Mouse (Mus musculus) heart, adult 9 months (tissue): ENCODE results near the gene Ddit4l.
"Not testable (repeated sequence)": the region's sequence is repeated elsewhere in the genome, so short reads cannot be mapped to it uniquely, and the experiment has no call there.

ENCODE experiments used
- DNase-seq, 2 experiments: peaks; one replicate each; pipeline ENCODE4 v3.0.0; 2022; ENCODE audit warnings: low spot score in 2 of 2

Gene Ddit4l

GRCm38 (mm10) chr3:137621312-137621711 is at the start of gene Ddit4l:
Ddit4l (plus strand) TSS chr3:137621612.
- DNase-seq: not testable (repeated sequence)

- DNase-seq: no peak
Measured at GRCm38 (mm10) chr3:137576146-137576545, 45.3 kb upstream of the Ddit4l start.

GRCm38 (mm10) chr3:137586376-137586969 is 34.9 kb upstream of the Ddit4l start:
- DNase-seq: no peak

- DNase-seq: no peak
Measured at GRCm38 (mm10) chr3:137589811-137590210, 31.6 kb upstream of the Ddit4l start.

- no peak for DNase-seq
Measured at GRCm38 (mm10) chr3:137594332-137594905, 27.0 kb upstream of the Ddit4l start.

GRCm38 (mm10) chr3:137608918-137609435 is 12.4 kb upstream of the Ddit4l start:
- no peak for DNase-seq

- no peak for DNase-seq
Measured at GRCm38 (mm10) chr3:137610457-137611109, 10.8 kb upstream of the Ddit4l start.

GRCm38 (mm10) chr3:137611110-137611857 is 10.1 kb upstream of the Ddit4l start:
- no peak for DNase-seq

- no peak for DNase-seq
Measured at GRCm38 (mm10) chr3:137611981-137612380, 9.4 kb upstream of the Ddit4l start.

- DNase-seq: no peak
Measured at GRCm38 (mm10) chr3:137620540-137620939, 872 bp upstream of the Ddit4l start.

GRCm38 (mm10) chr3:137622091-137622490 is 679 bp downstream of the Ddit4l start:
- DNase-seq: peak; percentile 1 to 14

- no peak for DNase-seq
Measured at GRCm38 (mm10) chr3:137622895-137623580, 1.6 kb downstream of the Ddit4l start.

- DNase-seq: peak; percentile 65 to 66
Measured at GRCm38 (mm10) chr3:137623581-137624362, 2.4 kb downstream of the Ddit4l start.

- DNase-seq: no peak
Measured at GRCm38 (mm10) chr3:137625054-137625453, 3.6 kb downstream of the Ddit4l start.

GRCm38 (mm10) chr3:137633726-137634125 is 12.3 kb downstream of the Ddit4l start:
- DNase-seq: no peak

GRCm38 (mm10) chr3:137636571-137636970 is 15.2 kb downstream of the Ddit4l start:
- no peak for DNase-seq

GRCm38 (mm10) chr3:137641238-137641637 is 19.8 kb downstream of the Ddit4l start:
- no peak for DNase-seq

GRCm38 (mm10) chr3:137642137-137642536 is 20.7 kb downstream of the Ddit4l start:
- no peak for DNase-seq

- DNase-seq: no peak
Measured at GRCm38 (mm10) chr3:137642568-137642967, 21.2 kb downstream of the Ddit4l start.

- DNase-seq: no peak
Measured at GRCm38 (mm10) chr3:137644081-137644480, 22.7 kb downstream of the Ddit4l start.

- no peak for DNase-seq
Measured at GRCm38 (mm10) chr3:137644947-137645346, 23.5 kb downstream of the Ddit4l start.
